Mouse (Mus musculus) bone marrow, adult 2 months (tissue): Measurements from ENCODE around the gene Klhdc4. TPM values are rescaled to one million over a fixed set of nuclear protein-coding genes. Genes with fewer than 3 reads are reported as not detected.

Experiments used
- H3K27ac ChIP-seq: fragments of 200-500 bp; 2 replicates; pipeline ENCODE4 v1.5.1; 2012; ENCODE audit warnings: low read depth, mild to moderate bottlenecking, control low read depth, inconsistent platforms, low read length; ENCODE audit not compliant: control insufficient read depth, poor library complexity, insufficient read depth
- H3K4me1 ChIP-seq: fragments of 200-500 bp; 2 replicates; pipeline ENCODE4 v1.6.1; 2011; ENCODE audit warnings: low read length; ENCODE audit not compliant: control insufficient read depth, insufficient read depth
- H3K4me3 ChIP-seq: fragments of 200-500 bp; replicated peaks from 2 replicates; pipeline ENCODE3; 2011; ENCODE audit warnings: mild to moderate bottlenecking, low read depth, low read length, control low read depth; ENCODE audit not compliant: control insufficient read depth
- CTCF ChIP-seq: fragments of 200-500 bp; IDR thresholded peaks from 2 replicates; pipeline ENCODE4 v1.5.1; 2011; ENCODE audit warnings: low read length, control low read depth; ENCODE audit not compliant: control insufficient read depth, insufficient read depth
- POLR2A ChIP-seq: fragments of 200-500 bp; IDR thresholded peaks from 2 replicates; pipeline ENCODE4 v1.6.1; 2011; ENCODE audit warnings: low read depth, mild to moderate bottlenecking, control low read depth, low read length, borderline replicate concordance; ENCODE audit not compliant: control insufficient read depth
- WGBS: fragments of 180-500 bp; shearing (Covaris S2); methylation state at CpG from one replicate; pipeline ENCODE4 v1.1.7; 2018; 5-methylcytosine and 5-hydroxymethylcytosine counted together
- polyA plus RNA-seq: library from polyadenylated mRNA; stranded (reverse); fragments of >200 nt; gene quantifications from 2 replicates; pipeline ENCODE4 v1.2.4, GENCODE M21; 2011; ENCODE audit warnings: low replicate concordance; ENCODE audit not compliant: missing spikeins, insufficient read depth, insufficient read length

Gene Klhdc4
- polyA plus RNA-seq, 1 experiment, result 56.2 TPM

DNA sequence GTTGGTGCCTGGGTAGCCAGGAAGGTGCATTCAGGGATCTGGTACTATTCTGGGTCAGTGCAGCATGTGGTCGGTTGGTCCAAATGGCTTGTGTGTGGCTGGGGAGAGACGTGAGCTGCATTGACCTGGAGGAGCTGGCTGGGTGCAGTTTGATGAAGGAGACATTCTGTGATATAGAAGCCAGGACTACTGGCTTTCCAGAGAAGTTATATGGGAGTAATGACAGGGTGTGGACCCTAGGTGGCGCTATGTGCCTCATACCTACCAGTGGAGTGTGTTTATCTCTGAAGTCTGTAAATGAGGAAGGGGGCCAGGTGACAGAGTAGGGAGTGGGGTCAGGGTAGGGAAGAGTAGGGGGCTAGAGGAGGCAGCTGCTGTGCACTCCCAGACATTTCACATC, 78.9 kb downstream of the Klhdc4 start:
- H3K4me3 ChIP-seq, result no peak overlapping the region
- H3K4me1 ChIP-seq, result no peaks in the 10 kb centered on the region
- WGBS, result 29% methylated on average over 3 of the region's 3 CpGs
- TF ChIP-seq CTCF (peak; percentile 30; the same call in 1 of the 2 replicates), POLR2A (no peak)
- no peak overlapping the region for H3K27ac ChIP-seq

DNA sequence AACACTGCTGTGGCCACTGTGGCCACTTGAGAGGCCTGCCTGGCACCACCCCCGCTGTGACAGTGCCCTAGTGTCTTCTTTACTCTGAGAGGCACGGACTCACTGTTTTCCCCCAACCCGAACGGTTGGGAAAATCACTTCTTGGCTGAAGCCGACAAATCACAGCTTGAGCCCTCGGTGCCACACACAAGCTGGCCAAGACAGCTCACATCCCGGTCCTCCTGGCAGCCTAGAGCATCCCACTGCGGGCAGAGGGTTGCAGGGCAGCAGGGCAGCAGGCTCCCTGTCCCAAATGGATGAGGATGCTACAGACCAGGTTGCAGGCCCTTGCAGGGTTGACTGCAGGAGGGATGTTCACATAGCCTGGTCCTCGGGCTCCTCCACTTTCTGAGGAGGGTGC, 79.9 kb downstream of the Klhdc4 start:
- TF ChIP-seq POLR2A (no peak), CTCF (no peak)
- H3K4me3 ChIP-seq, result no peak overlapping the region
- 77% methylated on average over 9 of the region's 9 CpGs for WGBS
- no peaks in the 10 kb centered on the region for H3K4me1 ChIP-seq
- no peak overlapping the region; the same call in 1 of the 2 replicates for H3K27ac ChIP-seq

Other genes with a start within 250 kb of the Klhdc4 start
- gene Map1lc3b, start 239.2 kb downstream of the Klhdc4 start, polyA plus RNA-seq, result 106 and 113 TPM in 2 replicates
- gene Zcchc14, start 176.7 kb downstream of the Klhdc4 start, polyA plus RNA-seq, result 2.9 and 4.9 TPM in 2 replicates
- 1.0 TPM in 1 of 2 replicates, not detected in the other for gene Jph3, start 99.9 kb downstream of the Klhdc4 start, polyA plus RNA-seq
- 66.4 and 81.9 TPM in 2 replicates for gene Slc7a5, start 78.1 kb upstream of the Klhdc4 start, polyA plus RNA-seq
- 9.4 and 19.9 TPM in 2 replicates for gene Car5a, start 115.3 kb upstream of the Klhdc4 start, polyA plus RNA-seq
- 13.3 and 30.1 TPM in 2 replicates for gene Banp, start 120.2 kb upstream of the Klhdc4 start, polyA plus RNA-seq